Mouse (Mus musculus) left cerebral cortex, adult 9 months (tissue): ENCODE measurements around the gene Per2.

ENCODE experiments used
- DNase-seq, 2 experiments: peaks; one replicate each; pipeline ENCODE4 v3.0.0; 2022; ENCODE audit warnings: low spot score in 2 of 2

Per2 gene

GRCm38 (mm10) chr1:91435606-91436130 lies 23.5 kb downstream of the Per2 start:
- no peak for DNase-seq

GRCm38 (mm10) chr1:91434905-91435304 lies 24.2 kb downstream of the Per2 start:
- no peak for DNase-seq

- DNase-seq: no peak
Observed at GRCm38 (mm10) chr1:91430761-91431160, 28.4 kb downstream of the Per2 start.

GRCm38 (mm10) chr1:91429212-91429611 lies 29.9 kb downstream of the Per2 start:
- DNase-seq: no peak

GRCm38 (mm10) chr1:91428614-91429013 lies 30.5 kb downstream of the Per2 start:
- peak in 1 of 2 experiments; percentile 84 for DNase-seq

- DNase-seq: no peak
Observed at GRCm38 (mm10) chr1:91426397-91426796, 32.7 kb downstream of the Per2 start.

- no peak for DNase-seq
Observed at GRCm38 (mm10) chr1:91420601-91421065, 38.5 kb downstream of the Per2 start.

GRCm38 (mm10) chr1:91419862-91420600 lies 39.1 kb downstream of the Per2 start:
- no peak for DNase-seq

GRCm38 (mm10) chr1:91417991-91418390 lies 41.1 kb downstream of the Per2 start:
- no peak for DNase-seq

- no peak for DNase-seq
Observed at GRCm38 (mm10) chr1:91415311-91415710, 43.8 kb downstream of the Per2 start.

GRCm38 (mm10) chr1:91414903-91415302 lies 44.2 kb downstream of the Per2 start:
- no peak for DNase-seq

GRCm38 (mm10) chr1:91413898-91414594 lies 45.1 kb downstream of the Per2 start, which contains the start of gene Hes6:
Hes6 (minus strand) TSS chr1:91414038.
- DNase-seq: peak in 1 of 2 experiments; percentile 55

GRCm38 (mm10) chr1:91413536-91413897 lies 45.6 kb downstream of the Per2 start:
- DNase-seq: no peak

GRCm38 (mm10) chr1:91413030-91413506 lies 46.1 kb downstream of the Per2 start:
- peak; percentile 86 to 93 for DNase-seq

GRCm38 (mm10) chr1:91412286-91413029 lies 46.7 kb downstream of the Per2 start:
- DNase-seq: no peak

GRCm38 (mm10) chr1:91411631-91412285 lies 47.4 kb downstream of the Per2 start:
- DNase-seq: no peak

- no peak for DNase-seq
Observed at GRCm38 (mm10) chr1:91407819-91408218, 51.3 kb downstream of the Per2 start.

GRCm38 (mm10) chr1:91405406-91406169 lies 53.5 kb downstream of the Per2 start:
- DNase-seq: no peak

- DNase-seq: no peak
Observed at GRCm38 (mm10) chr1:91404976-91405375, 54.1 kb downstream of the Per2 start.

GRCm38 (mm10) chr1:91398260-91399062 lies 60.7 kb downstream of the Per2 start, which contains the start of gene Ilkap:
Ilkap (minus strand) TSS chr1:91398815.
- peak; percentile 58 to 72 for DNase-seq
